Mouse (Mus musculus): ENCODE results near the gene M6pr.

Gene M6pr

GRCm38 (mm10) chr6:122308505-122309393 is at the start of gene M6pr:
Gene M6pr, plus strand, starts transcription at chr6:122308720.
- in situ Hi-C loops (cut with MboI, MseI) = loop anchor here (5.0 kb wide), 1 partner anchor 51 kb away; no protein-coding TSS in a partner anchor

- in situ Hi-C loops (cut with MboI, MseI) = loop anchor here (10.0 kb wide), 1 partner anchor 912 kb away; the partner anchor contains the start of gene Clec4b2
Observed at GRCm38 (mm10) chr6:122262543-122262942, 46.0 kb upstream of the M6pr start.

- in situ Hi-C loops (cut with MboI, MseI) = loop anchor here (10.0 kb wide), 1 partner anchor 906 kb away; the partner anchor contains the start of gene Clec4b2
Observed at GRCm38 (mm10) chr6:122268561-122268960, 40.0 kb upstream of the M6pr start.

GRCm38 (mm10) chr6:122269170-122269569 is 39.4 kb upstream of the M6pr start:
- in situ Hi-C loops (cut with MboI, MseI) = loop anchor here (10.0 kb wide), 1 partner anchor 906 kb away; the partner anchor contains the start of gene Clec4b2

GRCm38 (mm10) chr6:122270152-122270551 is 38.4 kb upstream of the M6pr start:
- in situ Hi-C loops (cut with MboI, MseI) = no loop called here

- in situ Hi-C loops (cut with MboI, MseI) = no loop called here
Observed at GRCm38 (mm10) chr6:122274546-122274945, 34.0 kb upstream of the M6pr start.

- in situ Hi-C loops (cut with MboI, MseI) = no loop called here
Observed at GRCm38 (mm10) chr6:122276565-122276964, 32.0 kb upstream of the M6pr start.

- in situ Hi-C loops (cut with MboI, MseI) = no loop called here
Observed at GRCm38 (mm10) chr6:122282782-122283181, 25.7 kb upstream of the M6pr start, which contains the start of gene Klrg1. Gene Klrg1, minus strand, starts transcription at chr6:122282882.

GRCm38 (mm10) chr6:122283429-122283828 is 25.1 kb upstream of the M6pr start:
- in situ Hi-C loops (cut with MboI, MseI) = no loop called here

GRCm38 (mm10) chr6:122284304-122284703 is 24.2 kb upstream of the M6pr start:
- in situ Hi-C loops (cut with MboI, MseI) = no loop called here

GRCm38 (mm10) chr6:122284823-122285222 is 23.7 kb upstream of the M6pr start:
- in situ Hi-C loops (cut with MboI, MseI) = no loop called here

- in situ Hi-C loops (cut with MboI, MseI) = no loop called here
Observed at GRCm38 (mm10) chr6:122288263-122288662, 20.3 kb upstream of the M6pr start.

GRCm38 (mm10) chr6:122289313-122289712 is 19.2 kb upstream of the M6pr start:
- in situ Hi-C loops (cut with MboI, MseI) = no loop called here

GRCm38 (mm10) chr6:122290253-122290652 is 18.3 kb upstream of the M6pr start:
- in situ Hi-C loops (cut with MboI, MseI) = no loop called here

- in situ Hi-C loops (cut with MboI, MseI) = no loop called here
Observed at GRCm38 (mm10) chr6:122291264-122291663, 17.3 kb upstream of the M6pr start.

GRCm38 (mm10) chr6:122291735-122292134 is 16.8 kb upstream of the M6pr start:
- in situ Hi-C loops (cut with MboI, MseI) = no loop called here

- in situ Hi-C loops (cut with MboI, MseI) = no loop called here
Observed at GRCm38 (mm10) chr6:122292184-122292583, 16.3 kb upstream of the M6pr start.

- in situ Hi-C loops (cut with MboI, MseI) = no loop called here
Observed at GRCm38 (mm10) chr6:122293121-122293520, 15.4 kb upstream of the M6pr start.

GRCm38 (mm10) chr6:122293796-122294195 is 14.7 kb upstream of the M6pr start:
- in situ Hi-C loops (cut with MboI, MseI) = no loop called here

GRCm38 (mm10) chr6:122294290-122294689 is 14.2 kb upstream of the M6pr start:
- in situ Hi-C loops (cut with MboI, MseI) = no loop called here

- in situ Hi-C loops (cut with MboI, MseI) = no loop called here
Observed at GRCm38 (mm10) chr6:122295242-122295641, 13.3 kb upstream of the M6pr start.

- in situ Hi-C loops (cut with MboI, MseI) = no loop called here
Observed at GRCm38 (mm10) chr6:122296918-122297278, 11.6 kb upstream of the M6pr start.

Measured in regulatory T cell (primary cell).